ENCODE assay signal across 9 mouse cellular contexts in genomic region chr5:146420081-146420480, GRCm38 (mm10). TPM values are rescaled to one million over a fixed set of nuclear protein-coding genes. Genes with fewer than 3 reads are reported as not detected.
DNase-seq lines count a peak whose midpoint lies in the region; ATAC-seq and TF ChIP-seq lines count a peak whose summit lies in the region.
"Had no signal": no experiment of that assay in that cellular context is flagged by ENCODE, and none has a peak within 500 bp of the region (broad histone marks: within the 10 kb centered on the region; RNA-seq: fewer than 3 reads in every experiment).

No protein-coding gene starts in this region.

- 68% methylated on average over 1 of the region's 1 CpGs for WGBS in forebrain, embryonic 10.5 days
- WGBS in forebrain, embryonic 15.5 days, result 73% methylated on average over 1 of the region's 1 CpGs
- WGBS in spleen, adult 2 months, result 47% methylated on average over 1 of the region's 1 CpGs
- 52% methylated on average over 1 of the region's 1 CpGs for WGBS in embryonic facial prominence, embryonic 11.5 days
- 59% methylated on average over 1 of the region's 1 CpGs for WGBS in liver, embryonic 12.5 days (ENCODE audit: insufficient replicate concordance)
- WGBS in stomach, postnatal 0 days, result 59% methylated on average over 1 of the region's 1 CpGs

- peak; percentile 11; the same call in 1 of the 2 replicates for TF ChIP-seq CTCF in spleen, adult 2 months (IDR thresholded peaks at IDR 0.05; ENCODE audit: extremely low read depth, insufficient read depth, insufficient read length, insufficient replicate concordance)
- peak; percentile 84 for TF ChIP-seq CTCF in stomach, postnatal 0 days (IDR thresholded peaks at IDR 0.05; ENCODE audit: low read depth)

- H3K4me1 ChIP-seq in forebrain, embryonic 10.5 days, result no peaks in the 10 kb centered on the region
- peaks cover 31% of the 10 kb centered on the region for H3K4me1 ChIP-seq in forebrain, embryonic 15.5 days
- H3K4me1 ChIP-seq in spleen, adult 2 months (ENCODE audit: control insufficient read depth, insufficient read depth, insufficient read length), result no peaks in the 10 kb centered on the region
- no peaks in the 10 kb centered on the region for H3K4me1 ChIP-seq in embryonic facial prominence, embryonic 11.5 days (ENCODE audit: control insufficient read depth, insufficient read depth, low read length)
- no peaks in the 10 kb centered on the region for H3K4me1 ChIP-seq in liver, embryonic 12.5 days
- H3K4me1 ChIP-seq in stomach, postnatal 0 days (replicated peaks; ENCODE audit: control insufficient read depth, insufficient read depth), result no peaks in the 10 kb centered on the region

- peaks cover 2% of the 10 kb centered on the region; the same call in 1 of the 2 replicates for H3K36me3 ChIP-seq in forebrain, embryonic 10.5 days (replicated peaks)
- H3K36me3 ChIP-seq in forebrain, embryonic 15.5 days, result no peaks in the 10 kb centered on the region
- no peaks in the 10 kb centered on the region for H3K36me3 ChIP-seq in spleen, adult 2 months (ENCODE audit: control insufficient read depth, insufficient read depth, low read length)
- no peaks in the 10 kb centered on the region for H3K36me3 ChIP-seq in embryonic facial prominence, embryonic 11.5 days (replicated peaks; ENCODE audit: control insufficient read depth, insufficient read depth, low read depth, low read length)
- no peaks in the 10 kb centered on the region for H3K36me3 ChIP-seq in liver, embryonic 12.5 days
- H3K36me3 ChIP-seq in stomach, postnatal 0 days (ENCODE audit: control insufficient read depth, insufficient read depth, low read length), result no peaks in the 10 kb centered on the region

- no peak for TF ChIP-seq EP300 in stomach, postnatal 0 days (optimal IDR thresholded peaks at IDR 0.05)

- H3K27me3 ChIP-seq in forebrain, embryonic 10.5 days (ENCODE audit: poor library complexity, severe bottlenecking), result no peaks in the 10 kb centered on the region
- no peaks in the 10 kb centered on the region for H3K27me3 ChIP-seq in forebrain, embryonic 15.5 days
- no peaks in the 10 kb centered on the region for H3K27me3 ChIP-seq in spleen, adult 2 months (ENCODE audit: control insufficient read depth, insufficient read depth, low read length)
- H3K27me3 ChIP-seq in embryonic facial prominence, embryonic 11.5 days (ENCODE audit: control insufficient read depth, insufficient read depth, low read length), result no peaks in the 10 kb centered on the region
- no peaks in the 10 kb centered on the region for H3K27me3 ChIP-seq in liver, embryonic 12.5 days (replicated peaks)
- no peaks in the 10 kb centered on the region for H3K27me3 ChIP-seq in stomach, postnatal 0 days (ENCODE audit: control insufficient read depth, insufficient read depth, low read length)

- TF ChIP-seq POLR2A in spleen, adult 2 months (IDR thresholded peaks at IDR 0.05; ENCODE audit: low read depth, low read length), result no peak

- no peak overlapping the region for H3K4me3 ChIP-seq in forebrain, embryonic 10.5 days
- H3K4me3 ChIP-seq in forebrain, embryonic 15.5 days, result no peak overlapping the region
- no peak overlapping the region for H3K4me3 ChIP-seq in spleen, adult 2 months (ENCODE audit: extremely low read depth, insufficient read depth, insufficient read length)
- no peak overlapping the region for H3K4me3 ChIP-seq in embryonic facial prominence, embryonic 11.5 days (ENCODE audit: low read depth, low read length)
- no peak overlapping the region for H3K4me3 ChIP-seq in liver, embryonic 12.5 days
- H3K4me3 ChIP-seq in stomach, postnatal 0 days (ENCODE audit: low read depth, low read length), result no peak overlapping the region

- no peak overlapping the region for H3K4me2 ChIP-seq in forebrain, embryonic 15.5 days (replicated peaks)
- no peak overlapping the region for H3K4me2 ChIP-seq in embryonic facial prominence, embryonic 11.5 days (ENCODE audit: low read depth, low read length)
- no peak overlapping the region for H3K4me2 ChIP-seq in liver, embryonic 12.5 days
- H3K4me2 ChIP-seq in stomach, postnatal 0 days (replicated peaks; ENCODE audit: low read depth), result no peak overlapping the region

- no peak for ATAC-seq in forebrain, embryonic 15.5 days (replicated peaks)
- ATAC-seq in embryonic facial prominence, embryonic 11.5 days (replicated peaks; ENCODE audit: insufficient number of reproducible peaks, low FRiP score, low TSS enrichment, low read depth), result no peak
- 0 out of 2 replicates have a peak, but pooled peaks have one; percentile 18 for ATAC-seq in liver, embryonic 12.5 days
- peak; percentile 64; the same call in 1 of the 2 replicates for ATAC-seq in stomach, postnatal 0 days (ENCODE audit: low FRiP score, low TSS enrichment)

- no peaks in the 10 kb centered on the region for H3K9me3 ChIP-seq in forebrain, embryonic 10.5 days
- no peaks in the 10 kb centered on the region for H3K9me3 ChIP-seq in forebrain, embryonic 15.5 days
- H3K9me3 ChIP-seq in embryonic facial prominence, embryonic 11.5 days (replicated peaks; ENCODE audit: control insufficient read depth, low read length), result no peaks in the 10 kb centered on the region
- no peaks in the 10 kb centered on the region for H3K9me3 ChIP-seq in liver, embryonic 12.5 days (replicated peaks)
- H3K9me3 ChIP-seq in stomach, postnatal 0 days (ENCODE audit: control insufficient read depth, low read length), result no peaks in the 10 kb centered on the region

- no peak overlapping the region for H3K27ac ChIP-seq in forebrain, embryonic 10.5 days
- no peak overlapping the region for H3K27ac ChIP-seq in forebrain, embryonic 15.5 days (replicated peaks)
- H3K27ac ChIP-seq in spleen, adult 2 months (ENCODE audit: insufficient read depth, low read length), result no peak overlapping the region
- no peak overlapping the region for H3K27ac ChIP-seq in embryonic facial prominence, embryonic 11.5 days (replicated peaks; ENCODE audit: low read depth, low read length)
- H3K27ac ChIP-seq in liver, embryonic 12.5 days, result no peak overlapping the region
- H3K27ac ChIP-seq in stomach, postnatal 0 days (replicated peaks), result no peak overlapping the region

- peak; percentile 40 for DNase-seq in forebrain, embryonic 10.5 days (ENCODE audit: extremely low spot score, low spot score)
- DNase-seq in spleen, adult 2 months (ENCODE audit: low read depth in 1 of 2, low spot score in 2 of 2), result no peak
- DNase-seq in spleen, postnatal 14 days (ENCODE audit: low spot score in 2 of 2), result no peak
- DNase-seq in embryonic facial prominence, embryonic 11.5 days (ENCODE audit: low spot score), result peak; percentile 63
- peak; percentile 46 for DNase-seq in stomach, postnatal 0 days (ENCODE audit: low spot score)
- DNase-seq in left cerebral cortex, postnatal 25 days (ENCODE audit: low spot score in 2 of 2), result no peak

- intact Hi-C loops in left cerebral cortex, postnatal 25 days (cut with DNase I), result no loop called here

- no peak overlapping the region for H3K9ac ChIP-seq in forebrain, embryonic 15.5 days (replicated peaks)
- H3K9ac ChIP-seq in embryonic facial prominence, embryonic 11.5 days (replicated peaks; ENCODE audit: low read length), result no peak overlapping the region
- H3K9ac ChIP-seq in liver, embryonic 12.5 days, result no peak overlapping the region
- no peak overlapping the region for H3K9ac ChIP-seq in stomach, postnatal 0 days (ENCODE audit: low read length)

RNA-seq across cellular contexts. Expression of gene Wasf3, which starts 35.3 kb away (rescaled TPM):
- 7.2 and 7.3 TPM in 2 replicates for polyA plus RNA-seq in forebrain, embryonic 10.5 days (2016; fragmentation: Nextera tagmentation; extraction: Ambion mirVana)
- 9.3 and 9.7 TPM in 2 replicates for polyA plus RNA-seq in forebrain, embryonic 15.5 days (2015; fragmentation: Nextera tagmentation; extraction: Ambion mirVana)
- 0.49 and 0.68 TPM in 2 replicates for polyA plus RNA-seq in spleen, adult 2 months (2012; rRNA removed)
- 3.8 and 3.9 TPM in 2 replicates for polyA plus RNA-seq in embryonic facial prominence, embryonic 11.5 days (2014; fragmentation: Nextera tagmentation; extraction: Ambion mirVana)
- 0.13 and 0.19 TPM in 2 replicates for polyA plus RNA-seq in liver, embryonic 12.5 days (2016; fragmentation: Nextera tagmentation; extraction: Ambion mirVana)
- 0.45 and 0.50 TPM in 2 replicates for polyA plus RNA-seq in stomach, postnatal 0 days (2015; fragmentation: Nextera tagmentation; extraction: Ambion mirVana)
- total RNA-seq in left cerebral cortex, postnatal 25 days (2021), result 10 to 100 TPM; 90.2 to 95.3 TPM
- total RNA-seq: hematopoietic stem cell, adult 5-6 weeks had no signal

Comparison
In these comparisons a context has a peak if more than half of its experiments do, and no peak if none do; other contexts are left out.
1. DNase-seq: peak in forebrain, embryonic 10.5 days (single experiment), embryonic facial prominence, embryonic 11.5 days (single experiment) and stomach, postnatal 0 days (single experiment); none in spleen, adult 2 months (0 of 2), spleen, postnatal 14 days (0 of 2) and left cerebral cortex, postnatal 25 days (0 of 2).
2. ATAC-seq: peak in liver, embryonic 12.5 days (single experiment) and stomach, postnatal 0 days (single experiment); none in forebrain, embryonic 15.5 days (single experiment) and embryonic facial prominence, embryonic 11.5 days (single experiment).